Mouse (Mus musculus): ENCODE measurements around the gene Pard3. TPM values are rescaled to one million over a fixed set of nuclear protein-coding genes. Genes with fewer than 3 reads are reported as not detected.

Gene Pard3
- total RNA-seq (2012; rRNA removed) (0.08 and 0.51 TPM in 2 replicates), total RNA-seq (2014; rRNA removed) (0.92 and 0.94 TPM in 2 replicates), polyA plus RNA-seq (2012; ENCODE audit: insufficient read length, low read depth) (1.3 and 1.5 TPM in 2 replicates)

- H3K4me3 ChIP-seq (replicated peaks in 1 of 3; ENCODE audit: low read depth in 2 of 3, low read length in 2 of 3, poor library complexity in 1 of 3) = no peak within 1 kb of the TSS
These were observed at the start of gene Pard3 for GRCm38 (mm10) chr8:127063551-127064360. Gene Pard3 (plus strand): TSS chr8:127063893.

GRCm38 (mm10) chr8:127021830-127022229, 41.9 kb upstream of the Pard3 start:
- no peak overlapping the region for H3K27ac ChIP-seq (ENCODE audit: insufficient read depth, low read depth)
- no peaks in the 10 kb centered on the region for H3K36me3 ChIP-seq (replicated peaks in 1 of 2; ENCODE audit: control insufficient read depth in 1 of 2, insufficient read depth in 1 of 2, low read length in 1 of 2)
- no peak overlapping the region for H3K4me3 ChIP-seq (replicated peaks in 1 of 3; ENCODE audit: low read depth in 2 of 3, low read length in 2 of 3, poor library complexity in 1 of 3)
- in situ Hi-C loops (cut with MboI; ENCODE audit: low pct_ligation_motif_present, low pct_unique_long_range_greater_than_20kb, low sequenced_read_pairs) (no loop called here), dilution Hi-C loops (cut with MboI; ENCODE audit: extremely low pct_ligation_motif_present, extremely low pct_unique_long_range_greater_than_20kb, low sequenced_read_pairs) (no loop called here)
- H3K9ac ChIP-seq (ENCODE audit: insufficient read depth, low read depth) = no peak overlapping the region
- DNase-seq (ENCODE audit: extremely low read depth) = no peak
- H3K4me2 ChIP-seq (ENCODE audit: insufficient read depth, low read depth, poor library complexity, severe bottlenecking) = no peak overlapping the region
- H3K9me3 ChIP-seq (replicated peaks; ENCODE audit: low read length) = peaks cover 5% of the 10 kb centered on the region
- H3K79me2 ChIP-seq (replicated peaks; ENCODE audit: control insufficient read depth, extremely low read depth, insufficient read depth, poor library complexity, severe bottlenecking) = no peaks in the 10 kb centered on the region
- TF ChIP-seq USF1 (IDR thresholded peaks at IDR 0.05; ENCODE audit: low read depth, low read length) (no peak), MXI1 (IDR thresholded peaks at IDR 0.05; ENCODE audit: low read depth, low read length) (no peak), CHD2 (IDR thresholded peaks at IDR 0.05; ENCODE audit: low read length) (no peak), MAZ (IDR thresholded peaks at IDR 0.05; ENCODE audit: low read depth, low read length) (no peak), MAFK (IDR thresholded peaks at IDR 0.05; ENCODE audit: insufficient replicate concordance, low read length) (no peak), ZKSCAN1 (IDR thresholded peaks at IDR 0.05; ENCODE audit: borderline replicate concordance, low read depth, low read length) (no peak), ZMIZ1 (IDR thresholded peaks at IDR 0.05; ENCODE audit: low read depth, low read length) (no peak), KAT2A (IDR thresholded peaks at IDR 0.05; ENCODE audit: insufficient replicate concordance, low read length) (no peak), MYC (IDR thresholded peaks at IDR 0.05; ENCODE audit: low read depth, low read length) (no peak), JUND (conservative IDR thresholded peaks at IDR 0.05; ENCODE audit: low read depth, low read length) (no peak), SMC3 (IDR thresholded peaks at IDR 0.05; ENCODE audit: low read depth, low read length) (no peak), TCF12 (IDR thresholded peaks at IDR 0.05; ENCODE audit: low read depth, low read length) (no peak), SIN3A (IDR thresholded peaks at IDR 0.05; ENCODE audit: low read length) (no peak), CHD1 (IDR thresholded peaks at IDR 0.05; ENCODE audit: low read depth, low read length) (no peak), JUN (IDR thresholded peaks at IDR 0.05; ENCODE audit: insufficient read depth, low read depth, low read length) (no peak), MAX (IDR thresholded peaks at IDR 0.05; ENCODE audit: low read length) (no peak), MEF2A (IDR thresholded peaks at IDR 0.05; ENCODE audit: borderline replicate concordance, low read depth, low read length) (no peak), EP300 (IDR thresholded peaks at IDR 0.05; ENCODE audit: low read length) (no peak)
- no peaks in the 10 kb centered on the region for H3K4me1 ChIP-seq (ENCODE audit: control insufficient read depth in 1 of 2, insufficient read depth in 2 of 2)
- no peaks in the 10 kb centered on the region for H3K27me3 ChIP-seq (replicated peaks)

More at GRCm38 (mm10) chr8:127063551-127064360, at the start of gene Pard3:
- Histone ChIP-seq H3K27ac (ENCODE audit: insufficient read depth, low read depth) (no peak within 1 kb of the TSS), H3K27me3 (replicated peaks) (no peaks in the 10 kb centered on the region), H3K9me3 (replicated peaks; ENCODE audit: low read length) (peaks cover 8% of the 10 kb centered on the region), H3K36me3 (replicated peaks in 1 of 2; ENCODE audit: control insufficient read depth in 1 of 2, insufficient read depth in 1 of 2, low read length in 1 of 2) (no peaks in the 10 kb centered on the region), H3K4me1 (ENCODE audit: control insufficient read depth in 1 of 2, insufficient read depth in 2 of 2) (no peaks in the 10 kb centered on the region), H3K4me2 (ENCODE audit: insufficient read depth, low read depth, poor library complexity, severe bottlenecking) (no peak within 1 kb of the TSS), H3K79me2 (replicated peaks; ENCODE audit: control insufficient read depth, extremely low read depth, insufficient read depth, poor library complexity, severe bottlenecking) (no peaks in the 10 kb centered on the region), H3K9ac (ENCODE audit: insufficient read depth, low read depth) (no peak within 1 kb of the TSS)
- TF ChIP-seq MAFK (IDR thresholded peaks at IDR 0.05; ENCODE audit: insufficient replicate concordance, low read length) (no peak), ELF1 (IDR thresholded peaks at IDR 0.05; ENCODE audit: low read depth, low read length) (no peak), JUN (IDR thresholded peaks at IDR 0.05; ENCODE audit: insufficient read depth, low read depth, low read length) (no peak), ETS1 (conservative IDR thresholded peaks at IDR 0.05; ENCODE audit: low read depth, low read length) (no peak), MAX (IDR thresholded peaks at IDR 0.05; ENCODE audit: low read length) (no peak), SIN3A (IDR thresholded peaks at IDR 0.05; ENCODE audit: low read length) (no peak), CTCF (conservative IDR thresholded peaks at IDR 0.05 in 1 of 2, IDR thresholded peaks at IDR 0.05 in 1 of 2; ENCODE audit: low read depth in 2 of 2, low read length in 2 of 2) (no peak), USF2 (conservative IDR thresholded peaks at IDR 0.05; ENCODE audit: low read depth, low read length) (no peak), NRF1 (IDR thresholded peaks at IDR 0.05; ENCODE audit: low read depth, low read length) (no peak), RAD21 (IDR thresholded peaks at IDR 0.05; ENCODE audit: low read depth, low read length) (no peak), NELFE (IDR thresholded peaks at IDR 0.05; ENCODE audit: low read depth, low read length) (no peak), MYC (IDR thresholded peaks at IDR 0.05; ENCODE audit: low read depth, low read length) (no peak)
- dilution Hi-C loops (cut with MboI; ENCODE audit: extremely low pct_ligation_motif_present, extremely low pct_unique_long_range_greater_than_20kb, low sequenced_read_pairs) (no loop called here), in situ Hi-C loops (cut with MboI; ENCODE audit: low pct_ligation_motif_present, low pct_unique_long_range_greater_than_20kb, low sequenced_read_pairs) (no loop called here)
- DNase-seq (ENCODE audit: extremely low read depth) = no peak
